Mouse (Mus musculus) heart, embryonic 15.5 days (tissue): Measurements from ENCODE around the gene Rbbp8nl. TPM values are rescaled to one million over a fixed set of nuclear protein-coding genes. Genes with fewer than 3 reads are reported as not detected.
A peak's percentile ranks its signal among the peaks of the same experiment; 100 is the strongest.
"Not testable (repeated sequence)": the region's sequence is repeated elsewhere in the genome, so short reads cannot be mapped to it uniquely, and the experiment has no call there.

ENCODE experiments used
- ATAC-seq: fragments of 200-750 bp; cut with Nextera tagmentation; replicated peaks from 2 replicates; pipeline ENCODE4 v1.8.0; 2017; ENCODE audit warnings: low read depth, moderate TSS enrichment; ENCODE audit not compliant: insufficient number of reproducible peaks, insufficient read depth, low FRiP score
- H3K27ac ChIP-seq: fragments of 300-500 bp; sonication (generic); 2 replicates; pipeline ENCODE4 v1.5.1; 2015; ENCODE audit warnings: mild to moderate bottlenecking, inconsistent platforms
- H3K27me3 ChIP-seq: fragments of 300-500 bp; sonication (generic); 2 replicates; pipeline ENCODE4 v1.6.1; 2015; ENCODE audit warnings: inconsistent platforms
- H3K36me3 ChIP-seq: fragments of 300-500 bp; sonication (generic); 2 replicates; pipeline ENCODE4 v1.6.1; 2015; ENCODE audit warnings: mild to moderate bottlenecking, inconsistent platforms
- H3K4me1 ChIP-seq: fragments of 300-500 bp; sonication (generic); replicated peaks from 2 replicates; pipeline ENCODE4 v1.6.1; 2015; ENCODE audit warnings: inconsistent platforms
- H3K4me2 ChIP-seq: fragments of 300-500 bp; sonication (generic); 2 replicates; pipeline ENCODE4 v1.6.1; 2015; ENCODE audit warnings: inconsistent platforms, mild to moderate bottlenecking, moderate library complexity
- H3K4me3 ChIP-seq: fragments of 300-500 bp; sonication (generic); 2 replicates; pipeline ENCODE4 v1.5.1; 2015; ENCODE audit warnings: mild to moderate bottlenecking, inconsistent platforms
- H3K9ac ChIP-seq: fragments of 300-500 bp; sonication (generic); 2 replicates; pipeline ENCODE4 v1.6.1; 2015; ENCODE audit warnings: mild to moderate bottlenecking, inconsistent platforms
- H3K9me3 ChIP-seq: fragments of 300-500 bp; sonication (generic); replicated peaks from 2 replicates; pipeline ENCODE4 v1.6.1; 2016; ENCODE audit warnings: inconsistent platforms
- WGBS: fragments of 180-500 bp; shearing (Covaris S2); methylation state at CpG from one replicate; pipeline ENCODE4 v1.1.7; 2015; ENCODE audit warnings: mixed read lengths; 5-methylcytosine and 5-hydroxymethylcytosine counted together
- polyA plus RNA-seq: library from polyadenylated mRNA; unstranded; fragments of >200 nt; fragmentation: Nextera tagmentation; extraction: Ambion mirVana; gene quantifications from 2 replicates; pipeline ENCODE4 v1.2.1, GENCODE M21; 2015

The Rbbp8nl gene
- polyA plus RNA-seq, 1 experiment from 2014 or later, result 0.06 TPM

GRCm38 (mm10) chr2:180269329-180269728, 20.4 kb downstream of the Rbbp8nl start:
- peaks cover under 1% of the 10 kb centered on the region; the same call in 1 of the 2 replicates for H3K36me3 ChIP-seq
- 89% methylated on average over 10 of the region's 10 CpGs for WGBS

DNA sequence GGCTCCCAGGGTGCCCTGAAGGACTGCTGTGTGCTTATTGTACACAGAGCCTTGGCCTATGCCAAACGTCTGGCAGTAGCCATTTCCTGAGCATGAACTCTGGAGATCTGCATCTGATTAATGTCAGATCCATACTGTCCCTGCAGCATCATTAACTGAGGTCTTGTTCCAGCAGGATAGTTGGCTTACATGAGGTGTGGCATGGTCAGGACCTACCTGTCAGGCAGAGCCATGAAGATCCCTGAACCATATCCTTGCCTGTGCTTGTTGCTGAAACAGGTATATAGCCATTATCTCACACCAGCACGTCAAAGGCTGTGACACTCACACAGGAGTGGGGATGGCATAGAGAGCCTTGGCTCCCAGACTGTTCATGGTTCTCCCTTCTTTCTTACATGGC, 21.7 kb downstream of the Rbbp8nl start:
- Histone ChIP-seq H3K4me1 (peaks cover 18% of the 10 kb centered on the region), H3K4me3 (no peak overlapping the region), H3K9ac (no peak overlapping the region), H3K27me3 (no peaks in the 10 kb centered on the region), H3K9me3 (no peaks in the 10 kb centered on the region), H3K4me2 (no peak overlapping the region), H3K36me3 (peaks cover 12% of the 10 kb centered on the region; the same call in 1 of the 2 replicates), H3K27ac (no peak overlapping the region)
- 67% methylated on average over 2 of the region's 2 CpGs for WGBS
- ATAC-seq, result no peak

More at GRCm38 (mm10) chr2:180269329-180269728, 20.4 kb downstream of the Rbbp8nl start:
- Histone ChIP-seq H3K27me3 (no peaks in the 10 kb centered on the region), H3K9me3 (no peaks in the 10 kb centered on the region), H3K4me2 (no peak overlapping the region), H3K4me3 (no peak overlapping the region), H3K9ac (no peak overlapping the region), H3K27ac (no peak overlapping the region), H3K4me1 (peaks cover 21% of the 10 kb centered on the region)
- no peak for ATAC-seq

DNA sequence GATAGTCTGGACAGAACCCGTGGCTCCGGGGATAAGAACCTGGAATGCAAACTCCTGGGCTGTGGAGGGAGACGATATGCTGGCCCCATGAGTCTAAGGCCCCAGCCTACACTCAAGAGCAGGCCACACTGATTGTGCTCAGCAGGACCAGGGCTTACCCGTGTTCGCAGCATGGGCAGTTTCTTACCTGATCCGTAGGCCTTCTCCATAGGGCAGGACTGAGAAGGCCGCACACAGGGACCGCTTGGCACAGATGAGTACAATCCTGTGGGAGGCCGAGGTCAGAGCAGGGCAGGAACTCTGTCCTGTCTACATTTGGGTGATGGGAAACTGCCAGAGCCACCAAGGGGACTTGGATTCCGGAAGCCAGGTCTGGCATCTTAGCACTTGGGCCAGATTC, 26.8 kb downstream of the Rbbp8nl start:
- H3K4me1 ChIP-seq, result peaks cover 22% of the 10 kb centered on the region
- H3K27me3 ChIP-seq, result no peaks in the 10 kb centered on the region
- no peak overlapping the region for H3K9ac ChIP-seq
- no peak overlapping the region for H3K4me2 ChIP-seq
- peaks cover 45% of the 10 kb centered on the region for H3K36me3 ChIP-seq
- peak overlapping the region; percentile 69 for H3K27ac ChIP-seq
- H3K9me3 ChIP-seq, result no peaks in the 10 kb centered on the region
- no peak overlapping the region for H3K4me3 ChIP-seq
- ATAC-seq, result no peak
- 72% methylated on average over 10 of the region's 10 CpGs for WGBS

- peaks cover 24% of the 10 kb centered on the region for H3K4me1 ChIP-seq
- H3K4me2 ChIP-seq, result no peak overlapping the region
- peak; percentile 29; the same call in 1 of the 2 replicates for ATAC-seq
- H3K36me3 ChIP-seq, result peaks cover 45% of the 10 kb centered on the region
- no peak overlapping the region for H3K9ac ChIP-seq
- H3K9me3 ChIP-seq, result no peaks in the 10 kb centered on the region
- no peaks in the 10 kb centered on the region for H3K27me3 ChIP-seq
- peak overlapping the region; percentile 69 for H3K27ac ChIP-seq
- 66% methylated on average over 3 of the region's 3 CpGs for WGBS
- H3K4me3 ChIP-seq, result no peak overlapping the region
Measured at GRCm38 (mm10) chr2:180262441-180262840, 27.2 kb downstream of the Rbbp8nl start.

- no peak for ATAC-seq
- Histone ChIP-seq H3K27me3 (no peaks in the 10 kb centered on the region), H3K27ac (peak overlapping the region; percentile 10; the same call in 1 of the 2 replicates), H3K9me3 (no peaks in the 10 kb centered on the region), H3K36me3 (peaks cover 45% of the 10 kb centered on the region), H3K4me1 (peaks cover 24% of the 10 kb centered on the region), H3K4me2 (no peak overlapping the region), H3K4me3 (no peak overlapping the region), H3K9ac (no peak overlapping the region)
- 81% methylated on average over 7 of the region's 7 CpGs for WGBS
Measured at GRCm38 (mm10) chr2:180261901-180262300, 27.8 kb downstream of the Rbbp8nl start.

DNA sequence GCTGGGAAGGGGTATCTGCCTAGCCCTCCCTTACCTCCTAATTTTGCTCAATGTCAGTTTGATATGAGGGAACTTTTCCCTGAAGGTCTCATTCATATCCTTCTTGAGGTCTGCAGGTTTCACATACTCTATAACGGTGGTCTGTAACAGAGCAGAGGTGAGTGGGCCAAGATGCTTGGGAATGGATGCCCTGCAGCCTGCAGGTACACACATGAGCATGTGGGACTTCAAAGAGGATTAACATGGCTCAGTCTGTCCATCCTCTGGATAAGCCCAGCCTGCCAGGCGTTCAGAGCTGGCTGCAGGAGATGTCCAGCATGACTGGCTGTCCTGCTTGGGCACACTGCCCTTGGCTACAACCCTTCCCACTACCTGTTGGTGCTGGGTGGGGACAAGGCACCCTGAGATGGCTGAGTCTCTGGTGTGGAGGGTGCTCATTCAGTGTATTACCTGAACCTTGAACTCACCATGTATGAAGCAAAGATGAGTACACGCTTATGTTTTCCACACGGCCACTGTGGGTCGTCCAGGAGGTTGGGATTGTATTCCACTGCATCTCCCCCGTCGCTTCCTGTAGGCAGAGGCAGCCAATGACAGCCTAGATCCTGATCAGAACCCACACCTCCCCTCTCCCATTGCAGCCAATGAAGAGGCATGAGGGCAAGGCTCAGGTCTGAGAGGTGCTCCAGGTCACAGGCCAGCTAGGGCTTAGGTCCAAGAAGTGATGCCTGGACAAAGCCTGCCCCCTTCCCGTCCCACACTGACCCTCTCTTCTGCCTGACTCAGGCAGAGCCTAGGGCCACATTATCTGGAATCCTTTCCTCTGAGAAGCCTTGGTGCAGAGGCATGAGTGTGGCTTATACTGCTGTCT, 28.8 kb downstream of the Rbbp8nl start:
- peaks cover 45% of the 10 kb centered on the region for H3K36me3 ChIP-seq

GRCm38 (mm10) chr2:180259826-180260609, 29.7 kb downstream of the Rbbp8nl start:
- ATAC-seq, H3K4me3 ChIP-seq, H3K27ac ChIP-seq, H3K4me2 ChIP-seq, H3K9me3 ChIP-seq, H3K9ac ChIP-seq, H3K27me3 ChIP-seq: not testable (repeated sequence)
- WGBS, result 70% methylated on average over 17 of the region's 17 CpGs
- Histone ChIP-seq H3K36me3 (peaks cover 45% of the 10 kb centered on the region), H3K4me1 (peaks cover 34% of the 10 kb centered on the region)

More for the DNA sequence above, 28.8 kb downstream of the Rbbp8nl start:
- Histone ChIP-seq H3K9me3 (no peaks in the 10 kb centered on the region), H3K4me3 (no peak overlapping the region), H3K4me2 (no peak overlapping the region), H3K4me1 (peaks cover 30% of the 10 kb centered on the region), H3K27me3 (no peaks in the 10 kb centered on the region), H3K27ac (no peak overlapping the region), H3K9ac (no peak overlapping the region)
- WGBS, result 58% methylated on average over 8 of the region's 8 CpGs
- ATAC-seq, result no peak

DNA sequence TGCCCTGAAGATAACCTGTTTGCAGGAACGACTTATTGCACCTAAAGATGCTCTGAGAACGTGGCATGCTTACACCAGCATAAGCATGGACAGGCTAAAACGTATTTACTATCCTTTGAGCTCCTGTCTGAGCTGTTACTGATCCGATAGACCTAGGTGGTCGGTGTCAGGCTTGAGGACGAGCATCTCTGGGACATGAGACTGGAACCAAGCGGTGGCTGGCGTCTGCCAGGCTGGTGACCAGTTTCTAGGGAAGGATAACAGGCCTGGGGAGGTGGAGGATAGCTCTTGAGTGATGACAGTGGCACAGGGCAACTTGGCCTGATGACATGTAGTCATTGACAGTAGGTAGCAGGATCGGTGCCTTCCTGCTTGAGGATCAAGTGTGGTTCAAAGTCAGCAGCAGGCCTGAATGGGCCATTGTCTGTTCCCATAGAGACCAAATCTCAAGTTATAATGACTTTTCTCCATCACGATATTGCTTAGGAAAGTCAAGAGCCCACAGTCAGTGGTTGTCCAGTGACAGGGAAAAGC, 30.7 kb downstream of the Rbbp8nl start:
- H3K36me3 ChIP-seq, result peaks cover 42% of the 10 kb centered on the region
- not testable (repeated sequence) for H3K27me3 ChIP-seq

DNA sequence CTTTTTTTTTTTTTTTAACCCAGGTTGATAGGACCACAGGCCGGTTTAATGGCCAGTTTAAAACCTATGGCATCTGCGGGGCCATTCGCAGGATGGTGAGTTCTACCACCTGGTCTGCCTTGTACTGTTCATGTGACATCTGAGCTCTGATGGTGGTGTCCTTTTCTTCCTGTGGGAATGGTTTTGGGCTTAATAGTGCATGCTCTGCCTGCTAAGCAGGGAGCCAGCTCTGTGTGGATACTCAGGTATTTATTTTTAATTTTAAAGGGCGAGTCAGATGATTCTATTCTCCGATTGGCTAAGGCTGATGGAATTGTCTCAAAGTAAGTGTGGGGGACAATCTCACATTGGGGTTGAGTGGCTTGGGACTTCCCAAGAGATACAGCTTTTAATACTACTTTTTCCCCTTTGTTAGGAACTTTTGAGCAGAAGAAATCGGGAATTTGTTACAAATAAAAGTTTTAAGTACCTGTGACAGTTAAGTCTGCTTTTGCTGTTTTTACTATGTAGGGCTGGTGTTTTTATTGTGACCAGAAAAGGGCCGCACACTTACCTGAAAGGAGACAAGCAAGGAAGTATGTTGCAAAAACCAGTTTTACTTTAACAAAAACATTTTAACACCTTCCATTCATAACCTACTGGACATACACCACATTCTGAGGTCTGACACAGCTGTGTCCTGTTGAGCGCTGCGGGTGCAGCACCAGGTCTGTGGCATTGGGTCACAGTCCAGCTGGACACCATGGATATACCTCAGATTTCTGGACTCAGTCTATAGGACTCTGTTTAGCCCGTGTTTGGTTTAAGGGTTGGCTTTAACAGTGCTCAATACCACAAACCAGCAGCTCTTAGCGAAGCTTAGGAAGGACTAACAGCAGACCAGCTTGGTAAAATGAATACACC, 31.5 kb downstream of the Rbbp8nl start:
- WGBS, result 48% methylated on average over 11 of the region's 11 CpGs
- Histone ChIP-seq H3K4me3 (peak overlapping the region; percentile 81), H3K27ac (peak overlapping the region; percentile 75), H3K4me2 (peak overlapping the region; percentile 67), H3K9ac (peak overlapping the region; percentile 78), H3K36me3 (peaks cover 36% of the 10 kb centered on the region), H3K9me3 (no peaks in the 10 kb centered on the region), H3K4me1 (peaks cover 34% of the 10 kb centered on the region), H3K27me3 (no peaks in the 10 kb centered on the region)
- ATAC-seq, result no peak

More for the DNA sequence above, 30.7 kb downstream of the Rbbp8nl start:
- not testable (repeated sequence) for H3K27ac ChIP-seq, ATAC-seq, H3K9me3 ChIP-seq, H3K9ac ChIP-seq, H3K4me2 ChIP-seq, H3K4me3 ChIP-seq
- 67% methylated on average over 10 of the region's 10 CpGs for WGBS
- H3K4me1 ChIP-seq, result peaks cover 34% of the 10 kb centered on the region

DNA sequence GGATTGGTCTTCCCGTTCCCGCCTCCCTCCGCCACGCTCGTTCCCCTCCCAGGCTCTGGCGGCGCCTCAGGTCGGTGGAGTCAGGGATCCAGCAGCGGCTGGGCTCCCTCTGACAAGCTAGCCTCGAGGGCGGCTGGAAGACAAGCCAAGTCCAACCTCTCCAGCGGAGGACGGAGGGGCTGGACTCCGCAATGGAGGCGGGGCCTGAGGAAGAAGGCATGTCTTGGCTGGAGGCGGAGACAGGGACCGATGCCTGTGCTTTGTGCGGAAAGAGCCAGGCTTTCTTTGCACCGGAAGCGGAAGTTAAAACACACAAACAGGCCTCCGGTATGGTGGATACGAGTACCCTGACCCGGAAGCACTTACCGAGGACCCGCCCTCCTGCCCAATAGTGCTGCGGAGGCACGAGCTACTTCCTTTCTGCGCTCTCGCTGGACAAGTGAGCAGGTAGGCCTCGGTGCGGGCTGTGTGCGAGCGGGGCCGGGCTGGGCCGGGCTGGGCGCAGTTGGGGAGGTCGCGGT, 32.6 kb downstream of the Rbbp8nl start, which contains the start of gene Rps21:
Gene Rps21 (plus strand): TSS at position 377 of the 521 bp plus-strand sequence.
- Histone ChIP-seq H3K9me3 (no peaks in the 10 kb centered on the region), H3K27ac (peak within 1 kb of the TSS; percentile 92), H3K36me3 (peaks cover 31% of the 10 kb centered on the region), H3K27me3 (no peaks in the 10 kb centered on the region), H3K9ac (peak within 1 kb of the TSS; percentile 78), H3K4me1 (peaks cover 24% of the 10 kb centered on the region), H3K4me2 (peak within 1 kb of the TSS; percentile 77), H3K4me3 (peak within 1 kb of the TSS; percentile 81)
- peak; percentile 97 for ATAC-seq
- 0% methylated on average over 38 of the region's 38 CpGs for WGBS
